Mouse (Mus musculus): ENCODE measurements around the gene Hlcs. TPM values are rescaled to one million over a fixed set of nuclear protein-coding genes. Genes with fewer than 3 reads are reported as not detected.

Gene Hlcs
- polyA plus RNA-seq, 1 experiment from 2014 or later, result 11.9 TPM

DNA sequence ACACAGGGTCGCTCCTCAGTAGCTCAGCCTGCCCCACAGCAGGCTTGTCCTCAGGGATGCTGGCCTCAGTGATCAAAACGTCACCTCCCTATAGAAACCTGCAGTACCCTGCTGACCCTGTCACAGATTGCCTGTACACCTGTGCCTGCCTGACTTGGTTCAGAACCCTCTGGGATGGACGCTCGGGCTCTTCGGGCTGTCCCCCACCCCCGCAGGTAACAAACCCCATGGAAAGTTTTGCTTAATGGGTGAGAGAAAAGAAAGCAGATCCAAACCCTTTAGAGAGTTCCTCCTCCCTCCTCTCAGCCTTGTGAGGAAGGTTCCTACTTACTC is 10.2 kb downstream of the Hlcs start:
- H3K4me1 ChIP-seq (replicated peaks), result peaks cover 32% of the 10 kb centered on the region
- 21% methylated on average over 6 of the region's 6 CpGs for WGBS
- no peak for ATAC-seq (ENCODE audit: insufficient number of reproducible peaks, insufficient read depth, low FRiP score, low TSS enrichment, low read depth)
- H3K9me3 ChIP-seq, result peaks cover 8% of the 10 kb centered on the region; the same call in 1 of the 2 replicates
- peak overlapping the region; percentile 46; the same call in 1 of the 2 replicates for H3K9ac ChIP-seq (replicated peaks)
- H3K4me3 ChIP-seq (replicated peaks), result peak overlapping the region; percentile 21
- peak overlapping the region; percentile 55 for H3K4me2 ChIP-seq
- no peaks in the 10 kb centered on the region for H3K36me3 ChIP-seq
- peaks cover 20% of the 10 kb centered on the region for H3K27me3 ChIP-seq
- 0 out of 2 replicates have a peak overlapping the region, but pooled peaks have one; percentile 78 for H3K27ac ChIP-seq

GRCm38 (mm10) chr16:94302274-94303202 is 10.8 kb downstream of the Hlcs start:
- peaks cover 26% of the 10 kb centered on the region for H3K4me1 ChIP-seq (replicated peaks)
- peaks cover 8% of the 10 kb centered on the region; the same call in 1 of the 2 replicates for H3K9me3 ChIP-seq
- H3K9ac ChIP-seq (replicated peaks), result peak overlapping the region; percentile 46
- H3K27me3 ChIP-seq, result peaks cover 20% of the 10 kb centered on the region
- peak; percentile 66 for ATAC-seq (ENCODE audit: insufficient number of reproducible peaks, insufficient read depth, low FRiP score, low TSS enrichment, low read depth)
- H3K36me3 ChIP-seq, result no peaks in the 10 kb centered on the region
- peak overlapping the region; percentile 55 for H3K4me2 ChIP-seq
- H3K4me3 ChIP-seq (replicated peaks), result peak overlapping the region; percentile 21
- H3K27ac ChIP-seq, result peak overlapping the region; percentile 78
- 2% methylated on average over 30 of the region's 30 CpGs for WGBS

DNA sequence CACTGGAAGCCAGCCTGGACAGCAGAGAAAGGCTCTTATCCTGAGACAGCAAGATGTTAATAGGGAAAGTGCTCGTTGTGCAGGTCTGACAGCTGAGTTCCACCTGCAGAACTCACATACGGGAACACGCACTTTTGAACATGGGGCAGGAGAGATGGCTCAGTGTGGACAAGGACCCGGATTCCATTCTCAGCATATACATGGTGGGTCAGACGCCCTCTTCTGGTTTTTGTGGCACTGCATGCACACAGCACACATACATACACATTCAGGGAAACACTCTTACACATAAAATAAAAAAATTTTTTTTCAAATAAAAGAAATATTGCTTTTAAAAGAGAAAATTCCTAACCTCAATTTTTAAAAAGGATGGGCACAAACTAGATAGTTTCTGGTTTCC is 11.7 kb downstream of the Hlcs start:
- peaks cover 23% of the 10 kb centered on the region for H3K4me1 ChIP-seq (replicated peaks)
- H3K9ac ChIP-seq (replicated peaks), result no peak overlapping the region
- no peak overlapping the region for H3K4me3 ChIP-seq (replicated peaks)
- ATAC-seq (ENCODE audit: insufficient number of reproducible peaks, insufficient read depth, low FRiP score, low TSS enrichment, low read depth), result no peak
- H3K4me2 ChIP-seq, result no peak overlapping the region
- H3K36me3 ChIP-seq, result no peaks in the 10 kb centered on the region
- peaks cover 8% of the 10 kb centered on the region; the same call in 1 of the 2 replicates for H3K9me3 ChIP-seq
- peaks cover 23% of the 10 kb centered on the region for H3K27me3 ChIP-seq
- H3K27ac ChIP-seq, result no peak overlapping the region; the same call in 1 of the 2 replicates
- WGBS, result 67% methylated on average over 5 of the region's 5 CpGs

GRCm38 (mm10) chr16:94301194-94301593 is 12.2 kb downstream of the Hlcs start:
- no peaks in the 10 kb centered on the region for H3K36me3 ChIP-seq
- peaks cover 8% of the 10 kb centered on the region; the same call in 1 of the 2 replicates for H3K9me3 ChIP-seq
- H3K4me2 ChIP-seq, result no peak overlapping the region
- no peak overlapping the region for H3K4me3 ChIP-seq (replicated peaks)
- H3K4me1 ChIP-seq (replicated peaks), result peaks cover 23% of the 10 kb centered on the region
- H3K27me3 ChIP-seq, result peaks cover 28% of the 10 kb centered on the region
- no peak for ATAC-seq (ENCODE audit: insufficient number of reproducible peaks, insufficient read depth, low FRiP score, low TSS enrichment, low read depth)
- 86% methylated on average over 4 of the region's 4 CpGs for WGBS
- H3K9ac ChIP-seq (replicated peaks), result no peak overlapping the region
- no peak overlapping the region for H3K27ac ChIP-seq

DNA sequence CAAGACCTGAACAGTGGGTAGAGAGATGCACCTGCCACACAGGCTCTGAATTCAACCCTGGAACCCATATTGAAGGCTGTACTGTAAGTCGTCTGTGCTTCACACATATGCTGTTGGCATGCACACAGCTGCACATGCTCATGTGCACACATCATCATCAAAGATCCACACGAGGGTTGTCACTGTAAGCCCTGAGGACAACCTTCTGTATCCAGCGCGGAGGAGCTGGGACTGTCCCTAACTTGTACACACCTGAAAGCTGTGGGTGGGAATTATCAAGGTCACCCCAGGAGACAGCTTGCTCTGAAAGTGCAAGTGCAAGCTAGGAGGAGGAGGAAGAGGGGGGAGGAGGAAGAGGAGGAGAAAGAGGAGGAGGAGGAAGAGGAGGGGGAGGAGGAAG is 14.2 kb downstream of the Hlcs start:
- no peaks in the 10 kb centered on the region for H3K9me3 ChIP-seq
- no peak overlapping the region for H3K4me3 ChIP-seq (replicated peaks)
- H3K4me2 ChIP-seq, result no peak overlapping the region
- H3K9ac ChIP-seq (replicated peaks), result no peak overlapping the region
- no peak for ATAC-seq (ENCODE audit: insufficient number of reproducible peaks, insufficient read depth, low FRiP score, low TSS enrichment, low read depth)
- H3K36me3 ChIP-seq, result no peaks in the 10 kb centered on the region
- peaks cover 32% of the 10 kb centered on the region for H3K27me3 ChIP-seq
- peaks cover 23% of the 10 kb centered on the region for H3K4me1 ChIP-seq (replicated peaks)
- no peak overlapping the region for H3K27ac ChIP-seq
- 63% methylated on average over 4 of the region's 4 CpGs for WGBS

GRCm38 (mm10) chr16:94298081-94298480 is 15.3 kb downstream of the Hlcs start:
- no peaks in the 10 kb centered on the region for H3K36me3 ChIP-seq
- no peak for ATAC-seq (ENCODE audit: insufficient number of reproducible peaks, insufficient read depth, low FRiP score, low TSS enrichment, low read depth)
- no peak overlapping the region for H3K4me3 ChIP-seq (replicated peaks)
- no peak overlapping the region for H3K9ac ChIP-seq (replicated peaks)
- 89% methylated on average over 5 of the region's 5 CpGs for WGBS
- peaks cover 24% of the 10 kb centered on the region for H3K27me3 ChIP-seq
- no peaks in the 10 kb centered on the region for H3K9me3 ChIP-seq
- no peak overlapping the region for H3K4me2 ChIP-seq
- no peak overlapping the region for H3K27ac ChIP-seq
- peaks cover 17% of the 10 kb centered on the region for H3K4me1 ChIP-seq (replicated peaks)

GRCm38 (mm10) chr16:94291141-94291540 is 22.2 kb downstream of the Hlcs start:
- Histone ChIP-seq H3K27ac (no peak overlapping the region), H3K9me3 (no peaks in the 10 kb centered on the region), H3K4me2 (no peak overlapping the region), H3K27me3 (peaks cover 3% of the 10 kb centered on the region), H3K36me3 (no peaks in the 10 kb centered on the region), H3K4me3 (replicated peaks) (no peak overlapping the region), H3K4me1 (replicated peaks) (peaks cover 12% of the 10 kb centered on the region; the same call in 1 of the 2 replicates), H3K9ac (replicated peaks) (no peak overlapping the region)
- 82% methylated on average over 4 of the region's 4 CpGs for WGBS
- no peak for ATAC-seq (ENCODE audit: insufficient number of reproducible peaks, insufficient read depth, low FRiP score, low TSS enrichment, low read depth)

GRCm38 (mm10) chr16:94290073-94290999 is 23.0 kb downstream of the Hlcs start:
- Histone ChIP-seq H3K4me2 (peak overlapping the region; percentile 95), H3K36me3 (no peaks in the 10 kb centered on the region), H3K27me3 (no peaks in the 10 kb centered on the region), H3K4me3 (replicated peaks) (peak overlapping the region; percentile 91), H3K9me3 (no peaks in the 10 kb centered on the region), H3K9ac (replicated peaks) (peak overlapping the region; percentile 85), H3K4me1 (replicated peaks) (peaks cover 12% of the 10 kb centered on the region; the same call in 1 of the 2 replicates), H3K27ac (peak overlapping the region; percentile 20; the same call in 1 of the 2 replicates)
- ATAC-seq (ENCODE audit: insufficient number of reproducible peaks, insufficient read depth, low FRiP score, low TSS enrichment, low read depth), result peak; percentile 95
- WGBS, result 6% methylated on average over 52 of the region's 52 CpGs

GRCm38 (mm10) chr16:94289138-94290072 is 24.0 kb downstream of the Hlcs start:
- Histone ChIP-seq H3K27ac (peak overlapping the region; percentile 20; the same call in 1 of the 2 replicates), H3K4me2 (peak overlapping the region; percentile 95), H3K9me3 (no peaks in the 10 kb centered on the region), H3K36me3 (no peaks in the 10 kb centered on the region), H3K27me3 (no peaks in the 10 kb centered on the region), H3K4me1 (replicated peaks) (peaks cover 12% of the 10 kb centered on the region; the same call in 1 of the 2 replicates), H3K4me3 (replicated peaks) (peak overlapping the region; percentile 91), H3K9ac (replicated peaks) (peak overlapping the region; percentile 85)
- ATAC-seq (ENCODE audit: insufficient number of reproducible peaks, insufficient read depth, low FRiP score, low TSS enrichment, low read depth), result 0 out of 2 replicates have a peak, but pooled peaks have one; percentile 7
- WGBS, result 11% methylated on average over 39 of the region's 39 CpGs

GRCm38 (mm10) chr16:94287826-94288225 is 25.5 kb downstream of the Hlcs start:
- WGBS, result 80% methylated on average over 9 of the region's 9 CpGs
- no peak for ATAC-seq (ENCODE audit: insufficient number of reproducible peaks, insufficient read depth, low FRiP score, low TSS enrichment, low read depth)

More at GRCm38 (mm10) chr16:94287826-94288225, 25.5 kb downstream of the Hlcs start:
- Histone ChIP-seq H3K9ac (replicated peaks) (no peak overlapping the region), H3K9me3 (no peaks in the 10 kb centered on the region), H3K27me3 (no peaks in the 10 kb centered on the region), H3K4me1 (replicated peaks) (peaks cover 12% of the 10 kb centered on the region; the same call in 1 of the 2 replicates), H3K4me2 (no peak overlapping the region), H3K27ac (no peak overlapping the region), H3K4me3 (replicated peaks) (no peak overlapping the region), H3K36me3 (no peaks in the 10 kb centered on the region)

All from limb, embryonic 12.5 days (tissue).